Mouse (Mus musculus) adrenal gland, postnatal 36 days (tissue): ENCODE data around the gene Cav1. TPM values are rescaled to one million over a fixed set of nuclear protein-coding genes. Genes with fewer than 3 reads are reported as not detected.

Experiments
- DNase-seq, 2 experiments: peaks; one replicate each; pipeline ENCODE4 v3.0.0; 2021; ENCODE audit warnings: mixed read lengths in 1 of 2
- total RNA-seq, 2 experiments: library from RNA; stranded (reverse); gene quantifications; 2 replicates each; pipeline ENCODE4 v1.2.3; 2021

The Cav1 gene
- total RNA-seq, 2 experiments from 2014 or later: 109 to 190 TPM

DNA sequence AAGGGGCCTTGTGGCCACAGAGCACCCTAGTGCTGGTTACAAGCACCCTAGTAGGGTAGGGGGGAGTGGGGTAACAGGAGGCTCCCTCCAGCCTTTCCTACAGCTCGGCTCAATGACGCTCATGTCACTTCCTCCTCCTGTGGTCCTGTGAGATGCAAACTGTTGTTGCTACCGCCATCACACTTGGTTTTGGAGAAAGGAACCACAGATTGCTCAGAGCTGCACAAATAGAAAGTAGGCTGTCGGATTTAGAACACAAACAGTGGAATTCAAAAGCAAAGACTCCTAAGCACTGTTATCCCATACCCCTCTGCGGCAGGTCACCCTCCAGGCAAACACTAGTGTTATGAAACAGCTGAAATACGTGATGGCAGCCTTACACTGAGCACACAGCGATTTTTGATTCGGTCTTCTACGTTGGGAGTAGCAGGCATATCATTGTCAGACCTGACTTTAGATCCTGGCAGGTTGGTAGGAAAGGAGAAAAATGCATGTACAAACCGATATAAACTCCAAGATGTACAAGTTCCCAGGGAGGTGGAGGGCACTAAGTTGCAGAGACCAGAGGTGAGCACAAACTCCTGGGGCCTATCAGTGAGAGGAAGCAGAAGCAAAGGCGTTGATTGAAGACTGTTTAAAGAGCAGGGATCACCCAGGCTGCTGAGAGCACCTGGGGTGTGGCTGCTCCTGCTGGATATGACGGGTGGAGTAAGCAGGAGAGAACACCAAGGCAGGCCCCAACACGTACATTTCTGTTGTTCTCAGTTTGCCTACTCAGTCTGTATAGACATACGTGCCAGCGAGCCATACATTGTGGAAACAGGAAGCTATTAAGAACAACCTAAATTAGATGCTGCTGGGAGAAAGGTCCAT is 10.4 kb downstream of the Cav1 start:
- no peak for DNase-seq

DNA sequence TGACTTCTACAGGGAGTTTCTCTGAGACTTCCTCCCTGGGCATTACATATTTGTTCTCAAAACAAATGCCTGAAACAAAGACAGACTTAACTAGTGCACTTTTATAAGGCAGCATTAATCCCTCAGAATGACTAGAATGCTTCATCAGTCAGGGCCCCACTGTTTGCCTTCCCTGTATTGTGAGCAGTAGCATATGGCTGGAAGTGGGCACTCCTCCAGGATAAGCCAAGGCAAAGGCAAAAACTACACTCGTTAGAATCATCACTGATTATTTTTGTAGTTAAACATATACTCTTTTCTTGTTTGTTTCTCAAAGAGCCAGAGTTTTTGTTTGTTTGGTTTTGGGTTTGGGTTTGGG is 11.0 kb downstream of the Cav1 start:
- DNase-seq: no peak

DNA sequence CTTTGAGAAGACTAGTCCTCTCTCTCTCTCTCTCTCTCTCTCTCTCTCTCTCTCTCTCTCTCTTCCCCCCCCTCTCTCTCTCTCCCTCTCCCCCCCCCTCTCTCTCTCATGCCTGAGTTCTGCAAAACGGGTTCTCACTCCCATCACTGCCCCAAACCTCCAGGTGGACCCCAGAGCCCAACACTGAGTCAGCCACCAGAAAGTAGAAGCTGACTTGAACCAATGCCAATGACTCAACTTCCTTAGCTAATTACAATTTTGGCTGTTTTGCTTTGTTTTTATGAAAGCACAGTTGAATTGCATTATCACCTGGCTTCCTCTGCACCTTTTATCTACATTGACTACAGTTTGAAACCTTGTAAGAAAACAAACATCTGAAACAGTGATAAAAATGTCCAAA is 11.8 kb downstream of the Cav1 start:
- DNase-seq: no peak

DNA sequence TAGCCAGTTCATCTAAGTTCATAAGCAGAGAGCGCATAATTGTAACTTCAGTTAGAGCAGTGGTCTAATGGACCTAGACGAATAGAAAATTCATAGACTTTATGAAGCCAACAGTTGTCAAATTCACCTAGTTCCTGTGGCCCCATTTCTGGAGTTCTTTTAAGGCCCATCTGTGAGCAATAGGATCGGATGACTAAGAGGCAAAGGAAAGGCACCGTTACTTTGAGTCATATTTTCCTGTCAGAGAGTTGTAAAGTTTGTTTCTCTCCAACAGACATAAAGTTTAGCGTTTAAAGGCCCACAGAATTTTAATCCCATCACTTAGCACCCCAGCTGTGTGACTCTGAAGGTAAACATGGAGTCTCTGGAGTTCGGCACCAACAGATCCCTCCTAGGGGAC is 15.8 kb downstream of the Cav1 start:
- DNase-seq: no peak

DNA sequence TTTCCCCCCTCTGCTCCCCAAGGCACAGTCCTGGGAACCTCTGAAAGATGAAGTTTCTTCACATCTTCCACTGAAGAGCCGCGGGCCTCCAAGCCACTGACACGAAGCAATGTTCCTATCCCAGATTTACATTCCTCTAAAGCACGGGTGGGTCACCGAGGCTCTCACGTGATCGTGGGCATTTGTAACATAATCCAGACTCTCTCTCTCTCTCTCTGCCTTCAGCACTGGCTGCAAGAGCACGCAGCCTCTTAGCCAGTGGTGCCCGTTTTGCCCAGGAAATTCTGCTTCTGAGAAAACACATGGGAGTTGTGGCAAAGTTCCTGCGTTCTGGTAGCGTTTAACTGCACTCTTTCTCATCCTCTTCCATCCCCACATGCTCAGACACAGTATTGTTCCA is 21.1 kb downstream of the Cav1 start:
- no peak for DNase-seq

DNA sequence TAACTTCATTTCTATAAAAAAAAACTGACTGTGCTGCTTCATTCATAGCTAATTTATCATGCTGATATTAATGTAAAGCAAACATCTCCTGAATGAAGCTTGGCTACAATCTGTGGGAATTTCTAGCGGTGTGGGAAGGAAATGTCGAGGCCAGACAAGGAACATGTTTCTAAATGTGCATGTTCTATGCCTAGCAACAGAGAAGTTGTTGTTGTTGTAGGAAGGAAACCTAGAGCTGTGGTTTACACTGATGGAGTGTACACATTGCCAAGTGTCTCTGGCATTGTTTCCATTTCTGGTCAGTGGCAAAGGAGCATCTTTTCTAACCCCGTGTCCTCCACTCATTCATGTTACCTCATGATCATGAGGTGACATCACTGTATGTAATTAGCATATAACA is 23.7 kb downstream of the Cav1 start:
- no peak for DNase-seq

DNA sequence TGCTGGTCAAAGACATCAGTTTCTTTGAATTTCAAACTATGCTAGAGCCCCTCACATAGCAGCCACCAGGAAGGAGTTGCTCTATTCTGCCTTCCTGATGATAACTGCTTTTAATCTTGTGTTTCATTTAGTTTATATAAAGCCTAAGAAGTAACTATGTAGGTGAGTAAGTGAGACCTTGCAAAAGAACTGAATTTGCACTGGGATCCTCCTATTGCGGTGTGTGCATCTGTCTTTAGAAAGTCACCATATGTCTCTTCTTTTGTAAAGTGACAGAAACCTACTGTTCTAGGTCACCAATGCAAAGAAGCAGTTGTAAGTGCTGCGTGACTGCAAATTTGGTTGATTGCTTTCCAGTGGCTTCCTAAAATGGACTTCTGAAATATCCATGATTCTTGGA is 31.6 kb downstream of the Cav1 start:
- DNase-seq: no peak

DNA sequence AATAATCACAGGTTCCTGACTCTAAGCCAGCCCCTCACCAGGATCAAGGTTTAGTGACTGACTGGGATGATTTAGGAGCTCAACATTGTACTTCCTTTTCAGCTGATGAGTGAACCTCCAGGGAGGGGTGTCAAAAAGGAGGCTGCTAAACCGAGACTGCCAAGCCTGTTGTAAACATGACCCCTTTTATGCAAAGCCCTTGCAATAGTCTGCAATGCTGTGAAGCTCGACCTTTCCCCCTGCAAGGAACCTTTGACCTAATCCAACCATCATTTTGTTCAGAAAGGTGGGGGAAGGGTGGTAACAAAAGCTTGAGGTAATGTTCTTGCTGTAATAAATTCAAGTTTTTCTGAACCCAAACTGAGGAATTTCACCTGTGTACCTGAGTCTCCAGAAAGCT is 34.3 kb downstream of the Cav1 start:
- DNase-seq: no peak

DNA sequence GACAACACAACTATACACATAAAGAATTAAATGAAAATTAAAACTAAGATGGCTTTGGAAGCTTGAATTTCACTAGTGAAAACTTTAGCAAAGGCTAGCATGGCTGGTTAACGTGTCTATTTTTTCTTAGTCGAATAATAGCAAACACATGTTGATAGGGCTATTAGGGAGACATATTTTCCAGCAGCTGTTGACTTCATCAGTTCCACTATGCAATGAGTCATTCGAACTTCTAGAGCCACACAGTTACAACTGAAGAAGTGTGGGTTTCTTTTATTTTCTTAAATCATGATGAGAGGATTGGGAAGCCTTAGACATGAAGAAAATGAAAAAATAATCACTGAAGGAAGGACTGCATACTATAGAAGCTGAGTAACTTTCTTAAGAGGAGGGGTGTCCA is 41.9 kb downstream of the Cav1 start:
- DNase-seq: no peak

DNA sequence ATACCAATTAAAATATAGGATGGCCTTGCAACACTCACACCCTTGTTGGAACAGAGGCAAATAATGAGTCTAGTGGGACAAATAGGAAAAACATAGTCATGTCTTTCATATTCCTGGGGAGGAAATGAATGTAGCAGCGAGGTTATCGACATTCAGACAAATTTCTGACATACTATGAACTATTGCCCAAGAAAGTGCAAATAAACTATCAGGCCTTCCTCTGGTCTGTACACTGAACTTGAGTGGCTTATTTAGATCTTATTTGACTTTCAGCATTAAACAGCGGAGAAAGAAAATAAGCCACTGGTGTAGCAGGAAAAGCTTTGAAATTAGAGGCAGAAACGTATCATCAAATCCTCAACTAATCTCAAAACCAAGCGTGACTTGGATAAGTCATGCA is 44.7 kb downstream of the Cav1 start:
- no peak for DNase-seq

DNA sequence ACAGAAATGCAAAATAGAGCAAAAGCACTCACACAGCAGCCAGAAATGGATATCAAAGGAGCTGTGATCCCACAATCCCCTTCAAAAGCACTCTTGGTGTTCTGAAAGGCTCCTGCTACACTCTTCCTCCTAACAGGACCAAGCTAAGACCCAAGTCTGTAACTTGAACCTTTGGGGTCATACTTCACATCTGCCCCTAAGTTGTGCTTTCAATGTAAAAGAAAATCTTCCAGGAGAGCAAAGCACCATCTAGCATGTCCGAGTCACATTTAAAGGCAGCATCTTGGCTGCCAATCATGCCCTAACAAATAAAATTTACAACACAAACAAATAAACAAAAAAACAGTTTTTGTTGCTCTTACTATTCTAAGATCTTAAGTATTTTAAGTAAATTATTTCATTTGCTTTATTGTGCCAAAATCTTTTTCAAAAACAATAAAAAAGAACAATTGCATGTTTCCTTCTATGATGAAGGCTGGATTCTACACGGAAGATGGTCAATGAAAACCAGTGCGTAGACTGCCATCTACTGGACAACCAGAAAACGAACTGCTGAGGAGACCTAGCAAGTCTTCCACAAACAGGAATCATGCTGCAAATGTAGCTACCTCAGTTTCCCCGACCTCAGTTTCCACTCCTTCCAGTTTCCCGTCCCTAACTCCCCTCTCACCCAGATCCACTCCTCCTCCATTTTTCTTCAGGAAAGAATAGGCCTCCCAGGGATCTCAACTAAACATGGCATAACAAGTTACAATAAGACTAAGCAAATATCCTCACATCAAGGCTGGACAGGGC is 53.0 kb downstream of the Cav1 start:
- DNase-seq: peak; percentile 31 to 39

DNA sequence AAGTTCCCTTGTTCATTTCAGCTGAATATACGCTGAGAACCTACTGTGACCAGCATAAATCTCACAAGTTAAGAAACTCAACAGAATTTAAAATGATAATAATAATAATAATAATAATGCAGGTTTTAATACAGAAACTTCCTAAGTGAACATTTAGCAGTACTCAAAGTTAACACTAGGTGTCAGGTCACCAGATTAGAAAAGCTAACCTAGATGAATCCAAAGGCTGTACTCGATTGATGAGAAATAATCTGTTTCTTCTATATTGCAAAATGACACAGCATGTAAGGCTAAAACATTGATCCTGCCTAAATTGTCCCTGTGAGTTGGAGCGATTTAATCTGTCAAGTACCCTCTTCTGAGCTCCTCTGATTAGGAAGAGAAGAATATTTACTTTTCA is 56.6 kb downstream of the Cav1 start:
- DNase-seq: no peak

DNA sequence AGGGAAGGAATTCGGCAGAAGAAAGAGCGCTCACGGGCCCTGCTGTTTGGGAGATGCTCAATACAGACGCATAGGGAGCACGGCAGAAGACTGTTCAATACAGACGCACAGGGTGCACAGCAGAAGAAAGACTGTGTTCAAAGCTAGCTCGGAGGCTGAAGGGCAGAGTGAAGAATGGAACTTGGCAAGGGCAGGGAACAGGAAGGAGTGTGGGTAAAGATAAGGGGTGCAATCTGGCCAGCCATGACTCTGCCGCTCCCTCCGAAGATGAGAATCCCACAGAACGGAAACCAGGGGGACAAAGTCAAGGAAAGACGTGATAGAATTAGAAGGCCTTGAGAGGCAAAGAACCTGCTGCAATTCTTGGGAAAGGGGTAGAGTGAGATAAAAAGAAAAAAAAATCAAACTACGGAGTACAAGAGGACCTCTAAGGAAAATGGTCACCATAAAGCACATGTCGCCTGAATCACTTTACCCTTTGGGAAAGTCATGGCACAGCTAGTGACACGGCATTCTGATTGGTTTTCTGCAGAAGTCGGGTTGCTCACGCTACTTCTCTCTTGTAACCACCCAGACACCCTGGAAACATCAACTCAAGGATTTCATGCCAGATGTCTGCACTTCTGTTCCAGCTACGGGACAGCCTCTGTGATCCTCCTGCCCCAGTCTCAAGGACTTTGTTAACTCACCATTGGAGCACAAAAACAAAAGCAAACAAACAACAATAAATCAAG is 57.5 kb downstream of the Cav1 start:
- DNase-seq: no peak

DNA sequence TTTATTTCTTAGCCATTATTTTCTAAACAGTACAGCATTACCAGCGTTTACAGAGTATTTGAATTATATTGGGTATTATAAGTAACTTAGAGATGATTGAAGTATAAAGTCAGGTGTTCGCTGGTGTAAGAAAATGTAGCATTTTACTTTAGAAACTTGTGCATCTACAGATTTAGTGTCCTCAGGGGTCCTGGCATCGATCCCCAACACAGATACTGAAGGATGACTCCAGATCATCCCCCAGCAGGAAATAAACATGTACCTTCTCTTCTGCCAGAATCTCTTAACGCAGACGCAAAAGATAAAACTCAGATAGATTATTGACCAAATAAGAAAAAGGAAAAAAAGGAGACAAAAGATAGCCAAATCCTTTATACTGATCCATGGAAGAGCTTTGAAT is 68.2 kb downstream of the Cav1 start:
- no peak for DNase-seq

DNA sequence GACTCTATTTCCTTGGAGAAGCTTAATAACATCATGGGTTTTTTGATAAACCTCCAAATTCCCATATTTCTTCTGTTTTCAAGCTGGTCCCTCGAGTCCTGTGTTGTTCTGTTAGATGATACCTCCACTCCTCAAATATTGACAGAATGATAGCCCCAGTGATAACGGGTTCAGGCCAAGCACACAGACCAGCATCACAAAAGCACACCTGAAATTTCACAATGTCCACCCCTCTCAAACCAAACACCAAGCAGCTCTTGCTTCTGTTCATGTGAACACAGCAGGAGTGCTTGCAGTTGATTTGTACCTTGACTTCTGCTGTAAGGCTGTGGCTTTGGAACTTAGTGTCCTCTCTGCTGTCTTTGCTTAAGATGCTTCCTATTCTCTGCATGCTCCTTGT is 71.2 kb downstream of the Cav1 start:
- DNase-seq: no peak

DNA sequence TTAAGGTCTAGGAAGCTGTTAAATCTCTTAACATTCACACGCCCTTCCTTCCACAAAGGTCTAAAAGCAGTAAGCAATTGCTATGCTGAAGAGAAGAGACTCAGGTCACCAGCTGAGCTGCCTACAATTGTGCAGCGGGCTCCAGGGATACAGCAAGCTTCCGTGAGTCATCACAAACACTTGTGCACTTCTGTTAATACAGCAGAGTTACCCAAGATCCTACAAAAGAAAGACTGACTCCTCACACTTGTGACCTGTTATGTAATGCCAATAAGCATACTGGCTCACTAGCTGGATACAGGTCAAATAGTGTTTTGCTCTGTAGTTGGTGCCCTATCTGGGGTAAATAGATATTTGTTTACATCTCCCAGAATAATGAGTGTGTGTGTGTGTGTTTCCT is 74.0 kb downstream of the Cav1 start:
- DNase-seq: no peak

DNA sequence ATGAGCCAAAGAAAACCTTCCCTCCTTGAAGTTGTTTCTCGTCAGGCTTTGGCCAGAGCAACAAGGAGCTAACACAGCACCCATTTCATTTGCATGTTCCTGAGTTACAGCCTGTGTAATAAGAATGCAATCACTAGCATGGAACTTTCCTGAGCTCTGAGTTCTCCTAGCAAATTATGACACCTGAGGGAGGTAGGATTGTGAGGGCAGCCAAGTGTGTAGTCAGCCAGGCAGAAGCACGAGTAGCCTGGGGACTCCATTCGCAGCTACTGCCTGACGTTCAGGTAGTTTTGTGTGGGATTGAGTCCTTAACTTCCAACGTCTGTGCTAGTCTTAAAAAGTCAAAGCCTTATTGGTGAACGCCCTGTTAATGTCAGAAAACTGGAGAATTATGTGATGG is 75.6 kb downstream of the Cav1 start:
- DNase-seq: no peak

DNA sequence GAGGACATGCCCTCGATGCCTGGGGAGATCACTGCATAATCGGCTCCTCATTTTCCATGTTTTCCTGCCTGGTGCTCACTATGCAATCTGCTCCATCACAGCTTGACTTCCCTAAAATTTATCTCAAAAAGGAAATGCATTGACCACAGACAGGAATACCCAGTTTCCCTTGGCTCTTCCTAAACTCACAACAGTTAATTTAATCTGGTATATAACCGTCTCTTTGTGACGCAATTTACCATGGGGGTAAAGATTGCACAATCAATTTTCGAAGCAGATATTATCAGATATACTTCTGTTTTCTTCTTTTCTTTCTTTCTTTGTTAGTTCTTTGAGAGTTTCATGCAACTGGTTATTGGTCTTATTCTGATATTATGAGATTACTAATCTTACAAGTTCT is 79.4 kb downstream of the Cav1 start:
- no peak for DNase-seq

DNA sequence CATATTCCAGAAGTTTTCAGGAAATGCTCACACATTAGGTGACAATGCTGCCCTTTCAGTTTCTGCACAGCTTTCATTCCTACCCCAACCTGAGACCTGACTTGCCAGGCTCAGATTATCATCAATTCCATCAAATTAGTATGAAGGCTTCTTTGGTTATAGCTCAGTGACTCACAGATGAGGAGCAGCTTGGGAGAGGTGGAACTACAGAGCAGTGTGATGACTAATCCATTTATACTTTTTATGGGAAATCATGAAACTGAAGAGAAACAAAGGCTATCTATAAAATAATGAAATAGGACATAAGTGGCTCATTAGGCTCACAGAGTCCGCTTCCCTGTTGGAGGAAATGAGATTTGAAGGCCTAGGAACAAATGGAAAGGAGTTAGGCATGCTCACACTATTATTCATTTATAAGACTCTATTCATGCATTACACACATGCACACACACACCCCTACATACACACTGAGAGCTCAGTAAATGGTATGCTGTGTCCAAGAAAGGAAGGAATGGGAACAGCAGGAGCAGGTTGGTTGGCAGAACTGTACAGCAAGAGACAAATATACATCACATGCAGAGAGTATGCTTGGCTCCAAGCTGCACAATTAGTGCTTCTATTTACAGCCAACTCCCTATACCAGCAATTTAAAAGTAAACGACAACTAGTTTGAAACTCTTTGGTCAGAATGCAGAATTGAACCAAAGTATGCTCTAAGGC is 82.0 kb downstream of the Cav1 start:
- DNase-seq: no peak
